Mouse (Mus musculus): ENCODE measurements around the gene Gm20388. TPM values are rescaled to one million over a fixed set of nuclear protein-coding genes. Genes with fewer than 3 reads are reported as not detected.

Gene Gm20388
- polyA plus RNA-seq, 1 experiment from 2014 or later = 8.3 TPM

DNA sequence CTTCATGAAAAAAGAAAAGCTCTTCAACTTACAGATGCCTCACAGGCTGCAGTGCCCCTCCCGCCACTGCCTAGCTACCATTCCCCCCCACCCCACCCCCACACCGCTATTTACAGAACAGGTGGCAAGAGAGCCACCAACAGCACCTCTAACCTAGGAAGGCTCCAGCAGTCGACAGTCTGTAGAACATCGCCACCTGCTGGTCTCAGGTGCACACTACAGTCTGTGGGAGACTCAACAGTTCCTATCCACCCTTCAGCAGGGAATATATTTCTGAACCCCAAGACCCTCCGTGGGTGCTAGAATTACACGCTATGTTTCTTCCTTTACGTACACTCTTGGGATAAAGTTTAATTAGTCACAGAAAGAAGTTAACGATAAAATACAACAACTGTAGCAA is 4457.6 kb downstream of the Gm20388 start:
- DNase-seq (ENCODE audit: low spot score) (peak; percentile 84), ATAC-seq (replicated peaks; ENCODE audit: low FRiP score, low TSS enrichment, low read depth) (no peak; the same call in 1 of the 2 replicates)
- WGBS = 21% methylated on average over 8 of the region's 8 CpGs
- Histone ChIP-seq H3K9ac (ENCODE audit: low read length) (no peak overlapping the region), H3K4me2 (ENCODE audit: low read length) (no peak overlapping the region), H3K9me3 (ENCODE audit: control insufficient read depth, low read length) (no peaks in the 10 kb centered on the region), H3K4me3 (ENCODE audit: low read depth, low read length) (no peak overlapping the region), H3K27ac (ENCODE audit: low read depth) (no peak overlapping the region), H3K27me3 (replicated peaks; ENCODE audit: control insufficient read depth, insufficient read depth, low read length) (no peaks in the 10 kb centered on the region), H3K4me1 (replicated peaks; ENCODE audit: control insufficient read depth, insufficient read depth, low read length) (no peaks in the 10 kb centered on the region), H3K36me3 (ENCODE audit: control insufficient read depth, insufficient read depth, low read length) (no peaks in the 10 kb centered on the region)

DNA sequence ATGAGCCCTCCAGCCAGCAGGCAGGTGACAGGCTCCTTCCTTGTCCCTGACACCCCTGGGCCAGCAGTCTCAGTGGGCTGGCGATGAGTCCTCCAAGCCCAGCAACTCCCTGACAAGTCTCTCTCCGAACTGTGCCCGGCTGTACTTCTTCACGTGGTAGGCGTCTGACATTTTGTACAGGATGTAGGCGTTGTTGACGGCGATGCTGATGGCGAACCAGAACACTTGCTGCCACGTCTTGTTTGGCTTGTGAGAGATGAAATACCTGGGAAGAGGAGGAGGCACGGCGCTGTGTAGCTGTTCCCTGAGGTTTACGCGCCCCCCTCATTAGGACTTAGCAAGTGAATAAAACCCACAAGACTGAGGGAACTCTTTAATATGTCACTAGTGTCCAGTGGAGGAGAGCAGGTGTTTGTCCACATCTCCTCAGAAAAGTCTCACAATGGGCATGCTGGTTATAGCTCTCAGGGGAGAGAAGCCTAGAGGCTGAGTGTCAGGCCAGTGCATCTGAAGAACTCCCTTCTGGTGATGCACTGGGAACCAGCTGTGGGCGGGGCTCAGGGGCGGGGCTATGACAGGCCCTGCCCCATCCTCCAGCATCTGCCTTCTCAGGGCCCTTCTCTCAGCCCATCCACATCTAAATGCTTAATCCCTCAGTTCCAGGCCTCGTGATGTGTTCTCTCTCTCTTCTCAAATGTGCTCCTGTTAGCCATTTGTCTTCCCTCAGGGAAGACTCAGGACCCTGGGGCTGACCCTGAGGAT is 4460.0 kb downstream of the Gm20388 start:
- Histone ChIP-seq H3K4me3 (ENCODE audit: low read depth, low read length) (no peak overlapping the region), H3K9ac (ENCODE audit: low read length) (no peak overlapping the region), H3K4me2 (ENCODE audit: low read length) (no peak overlapping the region), H3K27me3 (replicated peaks; ENCODE audit: control insufficient read depth, insufficient read depth, low read length) (no peaks in the 10 kb centered on the region), H3K36me3 (ENCODE audit: control insufficient read depth, insufficient read depth, low read length) (no peaks in the 10 kb centered on the region), H3K27ac (ENCODE audit: low read depth) (no peak overlapping the region), H3K4me1 (replicated peaks; ENCODE audit: control insufficient read depth, insufficient read depth, low read length) (no peaks in the 10 kb centered on the region), H3K9me3 (ENCODE audit: control insufficient read depth, low read length) (no peaks in the 10 kb centered on the region)
- ATAC-seq (replicated peaks; ENCODE audit: low FRiP score, low TSS enrichment, low read depth) (no peak), DNase-seq (ENCODE audit: low spot score) (no peak)
- 76% methylated on average over 17 of the region's 17 CpGs for WGBS

DNA sequence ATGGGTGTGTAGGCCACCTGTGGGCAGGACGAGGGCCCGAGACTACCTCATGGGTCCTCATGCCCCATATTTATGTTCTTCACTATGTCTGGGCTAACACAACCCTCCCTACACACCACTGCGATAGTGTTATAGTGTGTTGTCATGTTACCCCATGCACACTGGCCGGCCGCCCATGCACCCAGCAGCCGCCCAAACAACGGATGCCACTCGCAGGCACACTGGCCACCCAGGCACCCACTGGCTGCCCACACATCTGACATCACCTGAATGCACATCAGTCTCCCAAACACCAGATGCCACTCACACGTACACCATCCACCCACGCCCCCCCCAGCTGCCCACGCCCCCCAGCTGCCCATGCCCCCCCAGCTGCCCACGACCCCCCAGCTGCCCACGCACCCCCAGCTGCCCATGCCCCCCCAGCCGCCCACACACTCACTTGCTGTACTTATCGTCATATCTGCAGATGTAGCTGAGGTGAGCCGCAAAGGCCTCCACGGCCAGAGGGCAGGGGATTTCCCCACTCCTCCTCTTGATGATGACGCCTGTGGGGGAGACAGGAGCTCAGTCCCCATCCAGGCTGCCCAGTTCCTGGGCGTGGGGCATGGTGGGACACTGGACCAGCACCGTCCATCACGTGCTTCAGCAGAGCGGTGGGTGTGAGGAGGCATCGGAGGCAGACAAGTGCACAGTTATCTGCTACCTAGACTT is 4460.9 kb downstream of the Gm20388 start:
- Histone ChIP-seq H3K9ac (ENCODE audit: low read length) (no peak overlapping the region), H3K9me3 (ENCODE audit: control insufficient read depth, low read length) (no peaks in the 10 kb centered on the region), H3K4me2 (ENCODE audit: low read length) (no peak overlapping the region), H3K27ac (ENCODE audit: low read depth) (no peak overlapping the region), H3K4me3 (ENCODE audit: low read depth, low read length) (no peak overlapping the region), H3K36me3 (ENCODE audit: control insufficient read depth, insufficient read depth, low read length) (no peaks in the 10 kb centered on the region), H3K27me3 (replicated peaks; ENCODE audit: control insufficient read depth, insufficient read depth, low read length) (no peaks in the 10 kb centered on the region), H3K4me1 (replicated peaks; ENCODE audit: control insufficient read depth, insufficient read depth, low read length) (no peaks in the 10 kb centered on the region)
- 89% methylated on average over 23 of the region's 23 CpGs for WGBS
- DNase-seq (ENCODE audit: low spot score) (no peak), ATAC-seq (replicated peaks; ENCODE audit: low FRiP score, low TSS enrichment, low read depth) (no peak)

DNA sequence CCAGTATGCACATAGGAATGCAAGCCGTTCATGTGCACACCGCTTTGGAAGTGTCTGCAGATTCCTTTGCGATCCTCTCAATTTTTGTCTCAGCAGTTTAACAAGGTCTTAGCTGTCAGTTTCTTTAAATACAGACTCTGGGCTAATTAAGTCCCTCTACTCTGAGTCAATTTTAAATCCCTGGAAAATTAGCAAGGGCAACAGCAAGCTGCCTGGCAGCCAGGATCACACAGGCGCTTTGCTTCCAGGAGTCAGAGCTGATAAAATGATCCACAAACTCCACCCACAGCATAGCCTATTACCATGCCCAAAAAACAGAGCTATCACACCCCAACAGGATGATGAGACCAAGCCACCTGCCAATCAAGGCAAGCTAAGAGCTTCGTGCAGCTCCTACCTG is 4463.1 kb downstream of the Gm20388 start:
- ATAC-seq (replicated peaks; ENCODE audit: low FRiP score, low TSS enrichment, low read depth) (no peak), DNase-seq (ENCODE audit: low spot score) (no peak)
- H3K9me3 ChIP-seq (ENCODE audit: control insufficient read depth, low read length) = no peaks in the 10 kb centered on the region
- WGBS = 90% methylated on average over 5 of the region's 5 CpGs
- no peaks in the 10 kb centered on the region for H3K27me3 ChIP-seq (replicated peaks; ENCODE audit: control insufficient read depth, insufficient read depth, low read length)
- H3K4me1 ChIP-seq (replicated peaks; ENCODE audit: control insufficient read depth, insufficient read depth, low read length) = no peaks in the 10 kb centered on the region
- H3K27ac ChIP-seq (ENCODE audit: low read depth) = no peak overlapping the region
- H3K9ac ChIP-seq (ENCODE audit: low read length) = no peak overlapping the region
- H3K36me3 ChIP-seq (ENCODE audit: control insufficient read depth, insufficient read depth, low read length) = no peaks in the 10 kb centered on the region
- H3K4me3 ChIP-seq (ENCODE audit: low read depth, low read length) = no peak overlapping the region
- H3K4me2 ChIP-seq (ENCODE audit: low read length) = no peak overlapping the region

DNA sequence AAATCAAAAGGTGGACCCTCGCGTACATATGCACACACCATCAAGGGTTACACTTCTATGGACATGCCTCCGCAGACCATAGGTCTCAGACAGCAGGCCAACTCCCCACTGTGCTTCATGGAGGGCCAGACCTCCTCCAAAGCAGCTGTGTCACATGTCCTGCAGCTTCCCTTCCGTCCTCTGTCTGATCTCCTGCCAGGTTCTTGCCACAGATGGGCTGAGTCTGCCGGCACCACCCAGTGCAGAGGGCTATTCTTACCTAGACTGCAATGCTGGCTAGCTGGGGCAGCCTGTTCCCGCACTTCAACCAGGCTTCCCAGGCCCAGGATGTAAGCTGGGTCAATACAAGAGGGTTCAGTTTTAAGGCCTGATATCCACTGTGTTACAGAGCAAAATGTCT is 4464.5 kb downstream of the Gm20388 start:
- DNase-seq (ENCODE audit: low spot score) (no peak), ATAC-seq (replicated peaks; ENCODE audit: low FRiP score, low TSS enrichment, low read depth) (no peak)
- Histone ChIP-seq H3K4me1 (replicated peaks; ENCODE audit: control insufficient read depth, insufficient read depth, low read length) (no peaks in the 10 kb centered on the region), H3K36me3 (ENCODE audit: control insufficient read depth, insufficient read depth, low read length) (no peaks in the 10 kb centered on the region), H3K4me3 (ENCODE audit: low read depth, low read length) (no peak overlapping the region), H3K9me3 (ENCODE audit: control insufficient read depth, low read length) (no peaks in the 10 kb centered on the region), H3K4me2 (ENCODE audit: low read length) (no peak overlapping the region), H3K27ac (ENCODE audit: low read depth) (no peak overlapping the region), H3K9ac (ENCODE audit: low read length) (no peak overlapping the region), H3K27me3 (replicated peaks; ENCODE audit: control insufficient read depth, insufficient read depth, low read length) (no peaks in the 10 kb centered on the region)
- whole genome bisulfite sequencing = 68% methylated on average over 6 of the region's 6 CpGs

DNA sequence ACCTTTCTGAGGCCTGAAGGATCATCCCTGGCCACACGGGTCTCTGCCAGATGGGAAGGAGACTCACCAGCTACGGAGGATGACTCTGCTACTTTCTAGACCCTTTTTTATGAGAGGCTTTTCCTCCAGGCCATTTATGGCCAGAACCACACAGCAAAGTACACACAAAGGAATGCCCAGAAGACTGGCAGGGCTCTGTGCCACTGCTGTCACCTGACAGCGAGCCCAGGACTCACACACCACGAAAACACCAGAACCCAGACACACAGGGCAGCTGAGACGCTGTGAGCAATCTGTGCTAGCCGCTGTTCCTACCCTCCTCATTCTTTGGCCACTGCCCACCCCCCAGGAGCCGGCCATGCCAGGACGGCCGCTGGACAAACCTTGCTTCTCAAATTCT is 4465.1 kb downstream of the Gm20388 start:
- Histone ChIP-seq H3K27ac (ENCODE audit: low read depth) (no peak overlapping the region), H3K4me3 (ENCODE audit: low read depth, low read length) (no peak overlapping the region), H3K36me3 (ENCODE audit: control insufficient read depth, insufficient read depth, low read length) (no peaks in the 10 kb centered on the region), H3K4me2 (ENCODE audit: low read length) (no peak overlapping the region), H3K9me3 (ENCODE audit: control insufficient read depth, low read length) (no peaks in the 10 kb centered on the region), H3K9ac (ENCODE audit: low read length) (no peak overlapping the region), H3K4me1 (replicated peaks; ENCODE audit: control insufficient read depth, insufficient read depth, low read length) (no peaks in the 10 kb centered on the region), H3K27me3 (replicated peaks; ENCODE audit: control insufficient read depth, insufficient read depth, low read length) (no peaks in the 10 kb centered on the region)
- DNase-seq (ENCODE audit: low spot score) (no peak), ATAC-seq (replicated peaks; ENCODE audit: low FRiP score, low TSS enrichment, low read depth) (no peak)
- WGBS = 85% methylated on average over 9 of the region's 9 CpGs

DNA sequence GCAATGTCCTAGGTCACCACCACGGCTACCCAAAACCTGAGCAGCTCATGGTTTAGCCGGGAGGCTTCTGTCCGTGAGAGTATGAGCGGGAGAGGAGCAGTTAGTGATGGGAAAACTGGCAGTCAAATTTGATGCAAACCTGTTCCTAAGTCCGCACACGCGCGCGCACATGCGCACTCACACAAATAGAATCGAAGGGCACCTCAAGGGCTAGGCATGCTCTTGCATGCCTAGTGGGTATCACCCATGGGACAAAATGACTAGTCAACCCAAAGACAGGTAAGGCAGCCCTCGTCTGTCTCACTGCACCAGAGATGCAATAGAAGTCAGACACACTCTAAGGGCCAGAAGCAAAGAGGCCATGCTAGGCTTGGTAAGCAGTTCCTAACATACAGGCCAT is 4465.8 kb downstream of the Gm20388 start:
- Histone ChIP-seq H3K9ac (ENCODE audit: low read length) (no peak overlapping the region), H3K9me3 (ENCODE audit: control insufficient read depth, low read length) (no peaks in the 10 kb centered on the region), H3K27me3 (replicated peaks; ENCODE audit: control insufficient read depth, insufficient read depth, low read length) (no peaks in the 10 kb centered on the region), H3K4me3 (ENCODE audit: low read depth, low read length) (no peak overlapping the region), H3K27ac (ENCODE audit: low read depth) (no peak overlapping the region), H3K4me2 (ENCODE audit: low read length) (no peak overlapping the region), H3K4me1 (replicated peaks; ENCODE audit: control insufficient read depth, insufficient read depth, low read length) (no peaks in the 10 kb centered on the region), H3K36me3 (ENCODE audit: control insufficient read depth, insufficient read depth, low read length) (no peaks in the 10 kb centered on the region)
- DNase-seq (ENCODE audit: low spot score) (no peak), ATAC-seq (replicated peaks; ENCODE audit: low FRiP score, low TSS enrichment, low read depth) (no peak)
- 92% methylated on average over 12 of the region's 12 CpGs for WGBS

DNA sequence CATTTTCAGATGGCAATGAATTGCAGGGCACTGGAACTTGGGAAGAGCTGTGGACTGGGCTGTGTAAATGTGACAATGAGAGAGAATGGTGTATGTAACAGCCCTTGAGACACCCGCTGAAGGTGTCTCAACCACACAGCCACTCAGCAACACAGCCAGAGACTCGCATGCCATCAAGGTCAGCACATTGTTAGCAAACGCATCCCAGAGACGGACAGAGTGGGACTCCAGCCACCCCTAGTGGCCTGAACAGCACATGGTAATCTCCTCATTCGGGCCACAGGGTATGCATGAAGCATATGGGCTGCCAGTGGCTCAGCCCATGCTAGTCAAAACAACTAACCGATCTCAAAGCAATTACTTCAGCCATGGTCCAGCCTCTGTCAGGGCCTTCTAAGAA is 4468.6 kb downstream of the Gm20388 start:
- Histone ChIP-seq H3K4me1 (replicated peaks; ENCODE audit: control insufficient read depth, insufficient read depth, low read length) (no peaks in the 10 kb centered on the region), H3K27me3 (replicated peaks; ENCODE audit: control insufficient read depth, insufficient read depth, low read length) (no peaks in the 10 kb centered on the region), H3K9ac (ENCODE audit: low read length) (no peak overlapping the region), H3K4me3 (ENCODE audit: low read depth, low read length) (no peak overlapping the region), H3K4me2 (ENCODE audit: low read length) (no peak overlapping the region), H3K27ac (ENCODE audit: low read depth) (no peak overlapping the region), H3K9me3 (ENCODE audit: control insufficient read depth, low read length) (no peaks in the 10 kb centered on the region), H3K36me3 (ENCODE audit: control insufficient read depth, insufficient read depth, low read length) (no peaks in the 10 kb centered on the region)
- 74% methylated on average over 6 of the region's 6 CpGs for WGBS
- ATAC-seq (replicated peaks; ENCODE audit: low FRiP score, low TSS enrichment, low read depth) (no peak), DNase-seq (ENCODE audit: low spot score) (no peak)

GRCm38 (mm10) chr8:124382235-124382634 is 4471.6 kb downstream of the Gm20388 start:
- ATAC-seq (replicated peaks; ENCODE audit: low FRiP score, low TSS enrichment, low read depth) (no peak), DNase-seq (ENCODE audit: low spot score) (no peak)
- Histone ChIP-seq H3K4me1 (replicated peaks; ENCODE audit: control insufficient read depth, insufficient read depth, low read length) (no peaks in the 10 kb centered on the region), H3K27ac (ENCODE audit: low read depth) (no peak overlapping the region), H3K9me3 (ENCODE audit: control insufficient read depth, low read length) (no peaks in the 10 kb centered on the region), H3K9ac (ENCODE audit: low read length) (no peak overlapping the region), H3K4me3 (ENCODE audit: low read depth, low read length) (no peak overlapping the region), H3K4me2 (ENCODE audit: low read length) (no peak overlapping the region), H3K36me3 (ENCODE audit: control insufficient read depth, insufficient read depth, low read length) (no peaks in the 10 kb centered on the region), H3K27me3 (replicated peaks; ENCODE audit: control insufficient read depth, insufficient read depth, low read length) (no peaks in the 10 kb centered on the region)
- 75% methylated on average over 10 of the region's 10 CpGs for WGBS
